11 mouse cellular contexts compared by ENCODE assay signal in genomic region chr5:136002751-136003151, GRCm38 (mm10). TPM values are rescaled to one million over a fixed set of nuclear protein-coding genes. Genes with fewer than 3 reads are reported as not detected.
DNase-seq lines count a peak whose midpoint lies in the region; ATAC-seq lines count a peak whose summit lies in the region.
"Had no signal": no experiment of that assay in that cellular context is flagged by ENCODE, and none has a peak within 500 bp of the region (broad histone marks: within the 10 kb centered on the region; RNA-seq: fewer than 3 reads in every experiment).

No protein-coding gene starts in this region.

- no peaks in the 10 kb centered on the region for H3K27me3 ChIP-seq in kidney, embryonic 15.5 days
- H3K27me3 ChIP-seq in kidney, embryonic 14.5 days (ENCODE audit: control insufficient read depth, insufficient read depth, low read length): no peaks in the 10 kb centered on the region
- no peaks in the 10 kb centered on the region for H3K27me3 ChIP-seq in stomach, embryonic 16.5 days (ENCODE audit: control insufficient read depth, insufficient read depth, low read length)

- 21% methylated on average over 3 of the region's 3 CpGs for WGBS in kidney, embryonic 15.5 days
- WGBS in kidney, embryonic 14.5 days: 21% methylated on average over 3 of the region's 3 CpGs
- WGBS in stomach, embryonic 16.5 days: 32% methylated on average over 3 of the region's 3 CpGs

- no peak for ATAC-seq in kidney, embryonic 15.5 days (replicated peaks; ENCODE audit: low FRiP score)
- ATAC-seq in kidney, embryonic 14.5 days (ENCODE audit: low FRiP score, low TSS enrichment): no peak
- no peak for ATAC-seq in stomach, embryonic 16.5 days (ENCODE audit: insufficient read depth, low FRiP score)
- ATAC-seq: intestine, postnatal 0 days had no signal

- H3K27ac ChIP-seq in kidney, embryonic 15.5 days: peak overlapping the region; percentile 24
- H3K27ac ChIP-seq in kidney, embryonic 14.5 days (ENCODE audit: low read depth, low read length): no peak overlapping the region
- H3K27ac ChIP-seq in stomach, embryonic 16.5 days (ENCODE audit: low read length): peak overlapping the region; percentile 51; the same call in 1 of the 2 replicates

- no peak overlapping the region for H3K9ac ChIP-seq in kidney, embryonic 15.5 days
- H3K9ac ChIP-seq in kidney, embryonic 14.5 days (ENCODE audit: low read depth, low read length): no peak overlapping the region
- H3K9ac ChIP-seq in stomach, embryonic 16.5 days (ENCODE audit: low read length): no peak overlapping the region

- H3K4me3 ChIP-seq in kidney, embryonic 15.5 days (replicated peaks): no peak overlapping the region
- no peak overlapping the region for H3K4me3 ChIP-seq in kidney, embryonic 14.5 days (ENCODE audit: low read length)
- H3K4me3 ChIP-seq in stomach, embryonic 16.5 days (replicated peaks; ENCODE audit: low read length): no peak overlapping the region

- no peaks in the 10 kb centered on the region for H3K9me3 ChIP-seq in kidney, embryonic 15.5 days (replicated peaks)
- no peaks in the 10 kb centered on the region for H3K9me3 ChIP-seq in kidney, embryonic 14.5 days (ENCODE audit: control insufficient read depth, low read length)
- no peaks in the 10 kb centered on the region for H3K9me3 ChIP-seq in stomach, embryonic 16.5 days (replicated peaks; ENCODE audit: control insufficient read depth, low read length)
- H3K9me3 ChIP-seq: G1E had no signal

- H3K4me2 ChIP-seq in kidney, embryonic 15.5 days: no peak overlapping the region
- no peak overlapping the region for H3K4me2 ChIP-seq in kidney, embryonic 14.5 days (replicated peaks; ENCODE audit: low read depth, low read length)
- no peak overlapping the region for H3K4me2 ChIP-seq in stomach, embryonic 16.5 days (ENCODE audit: low read depth, low read length)

- peaks cover 48% of the 10 kb centered on the region for H3K36me3 ChIP-seq in kidney, embryonic 15.5 days
- peaks cover 24% of the 10 kb centered on the region for H3K36me3 ChIP-seq in kidney, embryonic 14.5 days (ENCODE audit: control insufficient read depth, insufficient read depth, low read length)
- peaks cover 11% of the 10 kb centered on the region for H3K36me3 ChIP-seq in stomach, embryonic 16.5 days (ENCODE audit: control insufficient read depth, insufficient read depth, low read length)

- DNase-seq in R1 (ENCODE audit: low read depth, low spot score): peak; percentile 83
- DNase-seq in embryo, embryonic 11 days: peak; percentile 24
- no peak for DNase-seq in left cerebral cortex, adult 18-20 months (ENCODE audit: low spot score in 2 of 2)
- DNase-seq in gastrocnemius, postnatal 4 days (ENCODE audit: low spot score in 2 of 2): no peak
- DNase-seq: liver had no signal

- peaks cover 39% of the 10 kb centered on the region for H3K4me1 ChIP-seq in kidney, embryonic 15.5 days
- peaks cover 7% of the 10 kb centered on the region; the same call in 1 of the 2 replicates for H3K4me1 ChIP-seq in kidney, embryonic 14.5 days (ENCODE audit: control insufficient read depth, insufficient read depth, low read length)
- 0 out of 2 replicates have a peak, but pooled peaks cover 2% of the 10 kb centered on the region for H3K4me1 ChIP-seq in stomach, embryonic 16.5 days (ENCODE audit: control insufficient read depth, insufficient read depth, low read length)

RNA-seq across cellular contexts. Expression of gene Dtx2, which starts 8.2 kb away (rescaled TPM):
- 29.4 and 29.9 TPM in 2 replicates for polyA plus RNA-seq in kidney, embryonic 15.5 days (2015; fragmentation: Nextera tagmentation; extraction: Ambion mirVana)
- polyA plus RNA-seq in kidney, embryonic 14.5 days (2014; fragmentation: Nextera tagmentation; extraction: Ambion mirVana): 24.0 and 26.6 TPM in 2 replicates
- polyA plus RNA-seq in stomach, embryonic 16.5 days (2015; fragmentation: Nextera tagmentation; extraction: Ambion mirVana): 23.7 and 24.5 TPM in 2 replicates
- 10 to 100 TPM in 1 of 2 experiments, 1 to 10 TPM in 1; 8.3 to 10.2 TPM for total RNA-seq in left cerebral cortex, adult 18-20 months (2021)
- 10 to 100 TPM; 12.9 to 14.4 TPM for total RNA-seq in gastrocnemius, postnatal 4 days (2021)

RNA-seq across cellular contexts. Expression of gene Zp3, which starts 22.9 kb away (rescaled TPM):
- polyA plus RNA-seq in kidney, embryonic 15.5 days (2015; fragmentation: Nextera tagmentation; extraction: Ambion mirVana): 0.30 TPM in 1 of 2 replicates, not detected in the other
- 0.29 TPM in 1 of 2 replicates, not detected in the other for polyA plus RNA-seq in kidney, embryonic 14.5 days (2014; fragmentation: Nextera tagmentation; extraction: Ambion mirVana)
- polyA plus RNA-seq in stomach, embryonic 16.5 days (2015; fragmentation: Nextera tagmentation; extraction: Ambion mirVana): 1.8 and 2.0 TPM in 2 replicates
- not detected for total RNA-seq in left cerebral cortex, adult 18-20 months (2021)
- not detected for total RNA-seq in gastrocnemius, postnatal 4 days (2021)
- total RNA-seq: G1E had no signal
- polyA plus RNA-seq: G1E; intestine, postnatal 0 days; urinary bladder, adult 2 months had no signal

RNA-seq across cellular contexts. Expression of gene Ssc4d, which starts 28.4 kb away (rescaled TPM):
- polyA plus RNA-seq in kidney, embryonic 15.5 days (2015; fragmentation: Nextera tagmentation; extraction: Ambion mirVana): 9.6 and 10.1 TPM in 2 replicates
- polyA plus RNA-seq in kidney, embryonic 14.5 days (2014; fragmentation: Nextera tagmentation; extraction: Ambion mirVana): 10.2 and 10.3 TPM in 2 replicates
- polyA plus RNA-seq in stomach, embryonic 16.5 days (2015; fragmentation: Nextera tagmentation; extraction: Ambion mirVana): 1.4 and 2.9 TPM in 2 replicates
- 1 to 10 TPM in 1 of 2 experiments, under 1 TPM in 1; 0.79 to 1.3 TPM for total RNA-seq in left cerebral cortex, adult 18-20 months (2021)
- 1 to 10 TPM; 1.3 to 1.6 TPM for total RNA-seq in gastrocnemius, postnatal 4 days (2021)

RNA-seq across cellular contexts. Expression of gene Upk3b, which starts 35.5 kb away (rescaled TPM):
- 2.6 and 5.9 TPM in 2 replicates for polyA plus RNA-seq in kidney, embryonic 15.5 days (2015; fragmentation: Nextera tagmentation; extraction: Ambion mirVana)
- 0.85 and 0.99 TPM in 2 replicates for polyA plus RNA-seq in kidney, embryonic 14.5 days (2014; fragmentation: Nextera tagmentation; extraction: Ambion mirVana)
- polyA plus RNA-seq in stomach, embryonic 16.5 days (2015; fragmentation: Nextera tagmentation; extraction: Ambion mirVana): 34.0 and 38.2 TPM in 2 replicates
- total RNA-seq in left cerebral cortex, adult 18-20 months (2021): not detected
- total RNA-seq in gastrocnemius, postnatal 4 days (2021): under 1 TPM; 0.10 to 0.23 TPM
- polyA plus RNA-seq: G1E had no signal

RNA-seq across cellular contexts. Expression of gene Upk3bl, which starts 51.5 kb away (rescaled TPM):
- 2.8 and 3.2 TPM in 2 replicates for polyA plus RNA-seq in kidney, embryonic 15.5 days (2015; fragmentation: Nextera tagmentation; extraction: Ambion mirVana)
- 1.3 and 2.2 TPM in 2 replicates for polyA plus RNA-seq in kidney, embryonic 14.5 days (2014; fragmentation: Nextera tagmentation; extraction: Ambion mirVana)
- 190 and 227 TPM in 2 replicates for polyA plus RNA-seq in stomach, embryonic 16.5 days (2015; fragmentation: Nextera tagmentation; extraction: Ambion mirVana)
- total RNA-seq in left cerebral cortex, adult 18-20 months (2021): under 1 TPM in 1 of 2 experiments, not detected in 1; 0.75 TPM
- under 1 TPM; 0.26 to 0.66 TPM for total RNA-seq in gastrocnemius, postnatal 4 days (2021)
- total RNA-seq: G1E had no signal
- polyA plus RNA-seq: G1E; intestine, postnatal 0 days had no signal

Comparison
In these comparisons a context has a peak if more than half of its experiments do, and no peak if none do; other contexts are left out.
1. DNase-seq: peak in R1 (single experiment) and embryo, embryonic 11 days (single experiment); none in left cerebral cortex, adult 18-20 months (0 of 2) and gastrocnemius, postnatal 4 days (0 of 2).